Mouse (Mus musculus): ENCODE results near the gene Cers6.

GRCm38 (mm10) chr2:68907721-68908463, 46.7 kb downstream of the Cers6 start:
- TF ChIP-seq CTCF (IDR thresholded peaks at IDR 0.05; ENCODE audit: low read depth) (no peak), EP300 (IDR thresholded peaks at IDR 0.05; ENCODE audit: low read depth) (no peak)
